Mouse (Mus musculus) hindbrain, embryonic 13.5 days (tissue): ENCODE results near the gene Acmsd. TPM values are rescaled to one million over a fixed set of nuclear protein-coding genes. Genes with fewer than 3 reads are reported as not detected.

Experiments
- ATAC-seq: fragments of 200-750 bp; cut with Nextera tagmentation; 2 replicates; pipeline ENCODE4 v1.8.0; 2017; ENCODE audit warnings: moderate TSS enrichment; ENCODE audit not compliant: low FRiP score
- H3K27ac ChIP-seq: fragments of 300-500 bp; sonication (generic); 2 replicates; pipeline ENCODE4 v1.5.1; 2015; ENCODE audit warnings: inconsistent platforms, mild to moderate bottlenecking, moderate library complexity
- H3K27me3 ChIP-seq: fragments of 300-500 bp; sonication (generic); 2 replicates; pipeline ENCODE4 v1.6.1; 2015; ENCODE audit warnings: mild to moderate bottlenecking, inconsistent platforms
- H3K36me3 ChIP-seq: fragments of 300-500 bp; sonication (generic); 2 replicates; pipeline ENCODE4 v1.6.1; 2015; ENCODE audit warnings: mild to moderate bottlenecking, inconsistent platforms
- H3K4me1 ChIP-seq: fragments of 300-500 bp; sonication (generic); replicated peaks from 2 replicates; pipeline ENCODE4 v1.6.1; 2015; ENCODE audit warnings: inconsistent platforms
- H3K4me2 ChIP-seq: fragments of 300-500 bp; sonication (generic); 2 replicates; pipeline ENCODE4 v1.6.1; 2015; ENCODE audit warnings: inconsistent platforms, mild to moderate bottlenecking, moderate library complexity
- H3K4me3 ChIP-seq: fragments of 300-500 bp; sonication (generic); 2 replicates; pipeline ENCODE4 v1.5.1; 2015; ENCODE audit warnings: mild to moderate bottlenecking, inconsistent platforms
- H3K9ac ChIP-seq: fragments of 300-500 bp; sonication (generic); 2 replicates; pipeline ENCODE4 v1.6.1; 2015; ENCODE audit warnings: mild to moderate bottlenecking, inconsistent platforms
- H3K9me3 ChIP-seq: fragments of 300-500 bp; sonication (generic); 2 replicates; pipeline ENCODE4 v1.6.1; 2016; ENCODE audit warnings: inconsistent platforms
- WGBS: fragments of 180-500 bp; shearing (Covaris S2); methylation state at CpG from one replicate; pipeline ENCODE4 v1.1.7; 2015; 5-methylcytosine and 5-hydroxymethylcytosine counted together
- polyA plus RNA-seq: library from polyadenylated mRNA; unstranded; fragments of >200 nt; fragmentation: Nextera tagmentation; extraction: Ambion mirVana; gene quantifications from 2 replicates; pipeline ENCODE4 v1.2.1, GENCODE M21; 2015

Acmsd gene
- 0.09 TPM in 1 of 2 replicates, not detected in the other for polyA plus RNA-seq

DNA sequence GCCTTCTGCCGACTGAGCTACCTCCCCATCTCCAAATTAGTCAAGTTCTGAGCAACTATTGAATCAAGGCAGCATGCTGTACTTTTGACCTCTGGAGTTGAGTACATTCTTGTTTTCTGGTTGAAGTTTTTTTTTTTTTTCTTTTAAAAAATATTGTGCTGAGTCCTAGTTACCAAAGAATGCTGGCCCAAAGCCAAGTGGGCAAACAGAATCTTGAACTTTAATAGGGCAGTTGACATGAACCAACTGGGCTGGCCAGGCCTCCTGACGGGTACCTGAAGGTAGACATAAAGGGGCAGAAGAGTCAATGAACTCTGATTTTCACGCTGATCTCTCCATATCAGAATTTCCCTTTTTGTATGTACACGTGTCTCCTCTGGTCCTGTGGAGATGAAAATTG, at the start of gene Acmsd:
Acmsd (plus strand) TSS at position 318 of the 400 bp plus-strand sequence.
- Histone ChIP-seq H3K36me3 (no peaks in the 10 kb centered on the region), H3K4me1 (no peaks in the 10 kb centered on the region), H3K4me3 (no peak within 1 kb of the TSS), H3K27ac (no peak within 1 kb of the TSS), H3K27me3 (no peaks in the 10 kb centered on the region), H3K9me3 (peaks cover 9% of the 10 kb centered on the region; the same call in 1 of the 2 replicates), H3K9ac (no peak within 1 kb of the TSS), H3K4me2 (no peak within 1 kb of the TSS)
- WGBS = 86% methylated on average over 4 of the region's 4 CpGs
- no peak for ATAC-seq

DNA sequence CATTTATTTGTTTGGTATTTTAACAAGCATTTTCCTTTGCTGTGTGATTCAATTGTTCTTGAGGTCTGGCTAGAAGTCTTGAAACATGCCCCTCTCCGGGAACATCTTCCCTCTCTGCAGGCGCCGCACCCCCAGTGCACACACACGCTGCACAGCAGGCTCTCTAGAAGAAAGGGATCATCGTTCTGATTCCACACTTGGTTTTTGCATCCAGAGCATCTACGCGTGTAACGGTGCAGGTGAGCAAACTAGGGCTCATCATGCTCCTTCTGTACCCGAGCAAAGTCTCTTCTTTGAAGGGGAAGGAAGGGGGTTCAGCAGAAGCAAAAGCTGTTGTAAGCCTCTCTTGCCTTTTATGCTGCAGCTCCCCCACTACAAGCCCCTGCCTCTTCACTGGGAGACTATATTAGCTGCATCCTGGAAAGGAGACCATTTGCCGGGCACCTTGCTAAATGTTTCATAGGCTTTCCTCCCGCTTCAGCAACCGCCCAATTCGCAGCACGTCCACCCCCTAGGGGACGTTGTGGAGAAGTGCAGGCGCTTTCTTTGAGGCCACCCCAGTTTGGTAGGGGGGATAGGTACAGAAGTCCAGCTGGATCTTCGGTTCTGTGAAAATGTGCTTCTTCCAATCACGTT, 49.6 kb upstream of the Acmsd start, which contains the start of gene Tmem163:
Tmem163 (minus strand) TSS at position 51 of the 636 bp plus-strand sequence.
- Histone ChIP-seq H3K36me3 (no peaks in the 10 kb centered on the region), H3K4me2 (peak within 1 kb of the TSS; percentile 82), H3K27me3 (peaks cover 51% of the 10 kb centered on the region), H3K4me1 (peaks cover 39% of the 10 kb centered on the region), H3K9me3 (no peaks in the 10 kb centered on the region), H3K27ac (peak within 1 kb of the TSS; percentile 84), H3K9ac (peak within 1 kb of the TSS; percentile 87), H3K4me3 (peak within 1 kb of the TSS; percentile 66)
- ATAC-seq = no peak
- WGBS = 13% methylated on average over 18 of the region's 18 CpGs

DNA sequence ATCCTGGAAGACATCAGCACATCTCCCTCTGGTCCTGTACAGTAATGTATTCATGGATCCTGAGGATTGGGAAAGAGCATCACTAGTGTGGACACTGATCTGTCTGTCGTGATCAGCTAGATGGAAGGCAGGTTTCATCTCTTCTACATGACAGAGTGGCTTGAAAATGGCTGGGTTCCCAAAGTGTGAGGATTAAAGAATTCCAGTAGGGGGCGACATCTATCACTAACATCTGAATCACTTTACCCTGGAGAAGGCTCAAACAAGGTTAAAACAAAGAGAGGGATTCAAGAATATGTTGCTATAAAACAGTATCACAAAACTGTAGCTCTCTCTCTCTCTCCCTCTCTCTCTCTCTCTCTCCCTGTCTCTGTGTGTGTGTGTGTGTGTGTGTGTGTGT, 32.7 kb upstream of the Acmsd start:
- no peaks in the 10 kb centered on the region for H3K27me3 ChIP-seq
- H3K27ac ChIP-seq = no peak overlapping the region
- no peaks in the 10 kb centered on the region for H3K4me1 ChIP-seq
- no peaks in the 10 kb centered on the region for H3K36me3 ChIP-seq
- H3K9ac ChIP-seq = no peak overlapping the region
- no peak overlapping the region for H3K4me2 ChIP-seq
- WGBS = 39% methylated on average over 2 of the region's 2 CpGs
- no peak for ATAC-seq
- H3K4me3 ChIP-seq = no peak overlapping the region
- H3K9me3 ChIP-seq = no peaks in the 10 kb centered on the region

DNA sequence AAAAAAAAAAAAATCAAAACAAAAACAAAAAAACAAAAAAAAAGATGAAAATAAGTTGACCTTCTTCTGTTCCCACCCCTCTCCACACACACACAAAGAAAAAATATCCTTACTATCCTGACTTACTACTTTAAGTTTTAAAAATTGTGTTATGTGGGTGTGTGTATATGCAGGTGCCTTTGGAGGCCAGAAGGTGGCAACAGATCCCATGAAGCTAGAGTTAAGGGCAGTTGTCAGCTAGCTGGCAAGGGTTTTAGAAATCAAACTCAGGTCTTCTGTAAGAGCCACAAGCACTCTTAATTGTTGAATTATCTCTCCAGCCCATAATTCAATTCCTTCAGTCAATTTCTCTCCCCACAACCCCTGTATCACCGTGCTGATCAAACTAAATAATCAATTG, 27.0 kb upstream of the Acmsd start:
- Histone ChIP-seq H3K27ac (no peak overlapping the region), H3K27me3 (no peaks in the 10 kb centered on the region), H3K9me3 (no peaks in the 10 kb centered on the region), H3K4me2 (no peak overlapping the region), H3K4me1 (0 out of 2 replicates have a peak, but pooled peaks cover 2% of the 10 kb centered on the region), H3K4me3 (no peak overlapping the region), H3K9ac (no peak overlapping the region), H3K36me3 (no peaks in the 10 kb centered on the region)
- ATAC-seq = no peak
- WGBS = 62% methylated on average over 1 of the region's 1 CpGs

DNA sequence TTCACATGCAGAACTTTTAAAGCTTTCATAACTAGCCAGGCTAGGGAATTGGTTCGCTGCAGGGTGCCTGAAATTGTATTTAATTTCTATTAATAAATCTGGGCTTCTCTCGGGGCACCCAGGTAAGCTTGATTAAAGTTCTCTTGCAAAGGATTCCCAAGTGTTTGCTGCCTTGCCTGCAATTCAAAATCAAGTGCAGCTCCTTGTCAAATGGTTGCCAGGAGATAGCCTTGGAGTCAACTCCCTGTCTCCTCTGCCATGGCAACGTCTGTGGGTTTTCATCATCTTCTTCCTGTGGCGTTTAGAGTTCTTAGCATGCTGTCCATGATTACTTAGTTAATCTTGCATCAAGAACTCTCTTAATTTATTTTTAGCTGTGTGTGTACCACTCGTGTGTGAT, 22.9 kb upstream of the Acmsd start:
- no peak overlapping the region for H3K4me2 ChIP-seq
- H3K4me1 ChIP-seq = 0 out of 2 replicates have a peak, but pooled peaks cover 2% of the 10 kb centered on the region
- no peaks in the 10 kb centered on the region for H3K36me3 ChIP-seq
- H3K27me3 ChIP-seq = no peaks in the 10 kb centered on the region
- WGBS = 60% methylated on average over 5 of the region's 5 CpGs
- H3K9ac ChIP-seq = no peak overlapping the region
- H3K4me3 ChIP-seq = no peak overlapping the region
- H3K27ac ChIP-seq = no peak overlapping the region
- H3K9me3 ChIP-seq = no peaks in the 10 kb centered on the region
- ATAC-seq = no peak

DNA sequence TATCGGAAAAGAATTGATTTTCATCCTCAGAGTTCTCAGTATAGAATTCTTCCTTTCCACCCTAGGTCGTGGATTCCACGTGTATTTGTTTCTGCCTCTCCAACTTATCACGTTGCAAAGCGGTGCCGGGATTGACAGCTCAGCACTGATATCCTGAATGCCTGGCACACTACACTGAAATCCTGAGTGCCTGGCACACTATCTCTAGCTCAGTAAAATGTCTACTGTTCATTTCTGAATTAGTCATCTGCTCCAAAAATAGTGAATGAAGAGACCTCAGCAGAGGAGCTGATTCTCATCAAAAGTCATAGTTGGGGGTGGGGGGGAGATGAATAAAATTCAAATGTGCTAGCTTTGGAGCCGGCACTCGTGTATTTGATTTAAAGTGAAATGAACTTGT, 12.8 kb upstream of the Acmsd start:
- no peaks in the 10 kb centered on the region for H3K36me3 ChIP-seq
- no peak overlapping the region for H3K9ac ChIP-seq

DNA sequence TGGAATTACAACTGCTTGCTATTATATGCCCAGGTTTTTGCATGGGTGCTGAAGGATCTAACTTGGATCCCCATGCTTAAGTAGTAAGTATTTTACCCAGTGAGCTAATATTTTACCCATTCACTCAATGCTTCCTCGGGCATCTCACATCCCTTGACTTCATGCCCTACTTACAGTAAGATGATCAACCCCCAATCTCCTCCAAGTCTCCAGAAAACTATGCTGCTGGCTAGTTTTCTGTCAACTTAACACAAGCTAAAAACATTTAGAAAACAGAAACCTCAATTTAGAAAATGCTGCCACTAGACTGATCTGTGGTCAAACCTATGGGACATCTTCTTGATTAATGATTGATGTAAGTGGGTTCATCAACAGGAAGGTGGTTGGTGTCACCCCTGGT, 10.9 kb upstream of the Acmsd start:
- Histone ChIP-seq H3K27me3 (no peaks in the 10 kb centered on the region), H3K4me3 (no peak overlapping the region), H3K9me3 (no peaks in the 10 kb centered on the region), H3K4me2 (no peak overlapping the region), H3K36me3 (no peaks in the 10 kb centered on the region), H3K27ac (no peak overlapping the region), H3K9ac (no peak overlapping the region), H3K4me1 (no peaks in the 10 kb centered on the region)
- ATAC-seq = no peak
- WGBS = 93% methylated on average over 1 of the region's 1 CpGs

More for the DNA sequence above, 12.8 kb upstream of the Acmsd start:
- no peaks in the 10 kb centered on the region for H3K9me3 ChIP-seq
- no peak overlapping the region for H3K4me3 ChIP-seq
- no peak overlapping the region for H3K27ac ChIP-seq
- H3K4me1 ChIP-seq = no peaks in the 10 kb centered on the region
- ATAC-seq = no peak
- H3K27me3 ChIP-seq = no peaks in the 10 kb centered on the region
- no peak overlapping the region for H3K4me2 ChIP-seq
- WGBS = 89% methylated on average over 8 of the region's 8 CpGs

DNA sequence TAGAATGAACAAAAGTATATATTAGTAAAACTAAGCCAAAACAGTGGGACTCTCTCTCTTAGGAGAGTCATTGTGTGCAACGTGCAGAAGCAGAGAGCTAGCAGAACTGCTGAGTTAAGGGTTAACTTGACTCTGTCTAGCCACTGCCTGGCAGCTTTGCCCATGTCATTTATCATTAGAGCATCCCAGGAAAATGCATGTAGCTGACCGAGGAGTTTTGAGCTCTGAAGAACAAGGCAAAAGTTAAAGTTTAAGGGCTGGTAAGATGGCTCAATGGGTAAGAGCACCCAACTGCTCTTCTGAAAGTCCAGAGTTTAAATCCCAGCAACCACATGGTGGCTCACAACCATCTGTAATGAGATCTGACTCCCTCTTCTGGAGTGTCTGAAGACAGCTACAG, 5.6 kb upstream of the Acmsd start:
- no peak overlapping the region for H3K4me3 ChIP-seq
- no peak overlapping the region for H3K27ac ChIP-seq
- peaks cover 3% of the 10 kb centered on the region; the same call in 1 of the 2 replicates for H3K9me3 ChIP-seq
- ATAC-seq = no peak
- H3K4me2 ChIP-seq = no peak overlapping the region
- WGBS = 45% methylated on average over 2 of the region's 2 CpGs
- no peak overlapping the region for H3K9ac ChIP-seq
- no peaks in the 10 kb centered on the region for H3K4me1 ChIP-seq
- H3K27me3 ChIP-seq = no peaks in the 10 kb centered on the region
- H3K36me3 ChIP-seq = no peaks in the 10 kb centered on the region

DNA sequence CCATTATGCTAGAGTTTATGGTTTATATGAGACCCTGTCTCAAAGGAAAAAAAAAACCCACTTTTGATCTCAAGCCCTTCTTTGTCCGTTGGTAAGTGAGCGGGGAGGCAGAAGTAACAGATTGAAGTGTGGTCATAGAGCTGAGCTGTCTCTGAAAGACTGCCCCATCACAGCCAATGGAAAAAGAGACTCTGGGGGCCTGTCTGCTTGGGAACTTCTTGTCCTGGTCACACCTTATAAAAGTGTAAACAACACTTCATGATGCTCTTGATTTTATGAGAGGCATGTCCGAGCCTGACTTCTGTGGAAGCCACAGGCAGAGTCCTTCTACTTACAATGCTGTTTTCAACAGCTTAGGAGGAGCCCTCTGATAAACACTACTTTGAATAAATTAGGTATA, 1.9 kb downstream of the Acmsd start:
- H3K9ac ChIP-seq = no peak overlapping the region
- ATAC-seq = no peak
- no peak overlapping the region for H3K27ac ChIP-seq
- 52% methylated on average over 3 of the region's 3 CpGs for WGBS
- H3K4me1 ChIP-seq = no peaks in the 10 kb centered on the region
- H3K4me2 ChIP-seq = no peak overlapping the region
- H3K27me3 ChIP-seq = no peaks in the 10 kb centered on the region
- peaks cover 9% of the 10 kb centered on the region; the same call in 1 of the 2 replicates for H3K9me3 ChIP-seq
- H3K36me3 ChIP-seq = no peaks in the 10 kb centered on the region
- no peak overlapping the region for H3K4me3 ChIP-seq

DNA sequence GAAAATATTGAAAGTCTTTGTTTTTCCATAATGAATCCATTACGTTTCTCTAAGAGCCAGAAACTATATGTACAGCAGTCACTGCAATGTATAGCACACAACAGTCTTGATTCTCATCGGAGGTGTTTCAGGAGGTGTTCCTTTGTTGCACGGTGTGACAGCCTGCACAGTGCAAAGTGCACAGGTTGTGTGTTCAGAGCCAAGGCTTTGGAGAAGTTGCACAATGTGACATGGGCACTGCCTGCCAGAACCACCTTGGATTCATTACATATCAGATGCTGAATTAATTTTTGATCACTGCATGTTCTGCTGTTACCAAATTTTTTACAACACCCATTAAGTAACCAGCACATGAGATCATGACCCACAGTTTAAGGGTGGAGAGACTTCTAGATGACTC, 3.2 kb downstream of the Acmsd start:
- Histone ChIP-seq H3K27me3 (no peaks in the 10 kb centered on the region), H3K4me1 (no peaks in the 10 kb centered on the region), H3K4me3 (no peak overlapping the region), H3K27ac (no peak overlapping the region), H3K4me2 (no peak overlapping the region), H3K36me3 (no peaks in the 10 kb centered on the region), H3K9ac (no peak overlapping the region), H3K9me3 (peaks cover 9% of the 10 kb centered on the region; the same call in 1 of the 2 replicates)
- 89% methylated on average over 3 of the region's 3 CpGs for whole genome bisulfite sequencing
- ATAC-seq = no peak

DNA sequence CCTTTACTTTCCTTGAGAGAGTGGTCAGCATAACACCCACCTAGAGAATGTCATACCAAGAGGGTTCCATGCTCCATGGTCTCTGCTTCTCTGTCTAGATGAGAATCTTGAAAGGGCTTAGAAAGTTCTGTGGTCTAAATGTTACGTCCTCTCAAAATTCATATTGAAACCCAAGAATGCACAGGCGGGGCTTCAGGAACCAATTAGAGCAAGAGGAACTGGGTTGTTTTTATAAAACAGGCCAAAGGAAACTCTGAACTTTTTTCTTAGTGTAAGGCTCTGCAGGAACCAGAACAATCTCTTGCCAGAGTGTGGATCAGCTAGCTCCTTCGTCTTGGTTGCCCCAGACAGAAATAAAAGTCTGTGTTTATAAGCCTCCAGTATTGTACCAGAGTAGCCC, 3.6 kb downstream of the Acmsd start:
- ATAC-seq = no peak
- H3K4me1 ChIP-seq = no peaks in the 10 kb centered on the region
- H3K36me3 ChIP-seq = no peaks in the 10 kb centered on the region

DNA sequence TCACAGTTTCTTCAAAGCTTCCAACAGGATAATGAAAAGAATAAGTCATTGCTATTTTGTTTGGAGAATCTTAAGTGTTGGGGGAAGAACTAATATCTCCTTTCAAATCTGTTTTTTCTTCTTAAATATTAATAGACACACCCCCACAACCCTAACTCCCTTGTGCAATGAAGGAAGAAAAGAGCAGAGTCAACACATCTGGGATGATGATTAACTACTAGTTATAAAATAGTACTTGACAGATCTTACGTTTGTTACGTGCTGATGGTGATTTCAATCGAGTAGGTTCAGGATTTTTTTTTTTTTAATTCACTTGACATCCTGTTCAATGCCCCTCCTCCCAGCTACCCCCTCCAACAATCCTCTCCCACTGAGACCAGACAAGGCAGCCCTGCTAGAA, 6.1 kb downstream of the Acmsd start:
- H3K9me3 ChIP-seq = no peaks in the 10 kb centered on the region
- H3K4me2 ChIP-seq = no peak overlapping the region
- no peaks in the 10 kb centered on the region for H3K27me3 ChIP-seq
- no peaks in the 10 kb centered on the region for H3K36me3 ChIP-seq
- H3K9ac ChIP-seq = no peak overlapping the region
- no peak for ATAC-seq
- 82% methylated on average over 3 of the region's 3 CpGs for WGBS
- no peak overlapping the region for H3K4me3 ChIP-seq
- H3K4me1 ChIP-seq = no peaks in the 10 kb centered on the region
- no peak overlapping the region for H3K27ac ChIP-seq

More for the DNA sequence above, 3.6 kb downstream of the Acmsd start:
- Histone ChIP-seq H3K9me3 (peaks cover 9% of the 10 kb centered on the region; the same call in 1 of the 2 replicates), H3K4me3 (no peak overlapping the region), H3K27me3 (no peaks in the 10 kb centered on the region), H3K4me2 (no peak overlapping the region), H3K9ac (no peak overlapping the region), H3K27ac (no peak overlapping the region)
- WGBS = 85% methylated on average over 3 of the region's 3 CpGs
